Mouse (Mus musculus) cerebellum, postnatal 10 days (tissue): Measurements from ENCODE around the gene Ppm1m.
"Not testable (repeated sequence)": the region's sequence is repeated elsewhere in the genome, so short reads cannot be mapped to it uniquely, and the experiment has no call there.

ENCODE experiments used
- DNase-seq, 2 experiments: peaks; one replicate each; pipeline ENCODE4 v3.0.0; 2021; ENCODE audit warnings: mixed read lengths in 2 of 2

Ppm1m gene

DNA sequence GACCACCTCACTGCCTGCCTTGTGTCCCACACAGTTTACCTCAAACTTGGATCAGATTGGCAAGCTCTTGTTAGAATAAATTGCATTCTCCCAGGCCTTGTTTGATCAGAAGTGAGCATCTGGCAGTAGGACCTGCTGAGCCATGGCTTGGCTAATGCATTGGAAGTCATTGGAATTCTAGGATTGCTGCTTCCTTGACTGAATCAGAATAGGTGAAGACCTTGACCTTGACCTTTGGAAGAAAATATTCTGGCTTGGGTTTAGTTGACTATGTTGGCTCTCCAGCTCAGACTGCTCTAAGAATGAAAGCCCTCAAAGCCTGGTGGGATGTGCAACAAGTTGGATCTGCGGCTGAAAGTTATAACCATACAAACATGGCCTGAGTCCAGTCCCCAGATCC is 8.2 kb downstream of the Ppm1m start:
- no peak for DNase-seq

GRCm38 (mm10) chr9:106183996-106184395 is 15.6 kb downstream of the Ppm1m start:
- DNase-seq = no peak

DNA sequence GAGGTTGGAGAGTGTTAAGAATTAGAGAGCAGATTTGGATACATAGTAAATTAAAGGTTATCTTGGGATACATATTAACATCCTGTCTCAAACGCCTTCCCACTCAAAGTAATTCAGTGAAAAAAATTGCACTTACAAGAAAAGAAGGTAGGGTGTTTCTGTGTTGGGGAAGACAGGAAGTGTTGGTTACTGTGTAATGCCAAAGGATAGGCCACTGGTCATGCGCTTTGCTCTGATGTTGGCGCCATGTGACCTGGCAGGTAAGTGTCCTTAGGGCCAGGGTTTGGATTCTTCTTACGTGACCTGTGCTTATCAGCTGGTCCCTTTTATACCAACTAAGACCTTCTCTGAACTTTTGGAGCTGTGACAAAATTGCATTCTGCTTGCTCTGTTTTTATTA is 17.4 kb downstream of the Ppm1m start:
- DNase-seq = no peak

- DNase-seq = no peak
Measured at GRCm38 (mm10) chr9:106179964-106180363, 19.6 kb downstream of the Ppm1m start.

DNA sequence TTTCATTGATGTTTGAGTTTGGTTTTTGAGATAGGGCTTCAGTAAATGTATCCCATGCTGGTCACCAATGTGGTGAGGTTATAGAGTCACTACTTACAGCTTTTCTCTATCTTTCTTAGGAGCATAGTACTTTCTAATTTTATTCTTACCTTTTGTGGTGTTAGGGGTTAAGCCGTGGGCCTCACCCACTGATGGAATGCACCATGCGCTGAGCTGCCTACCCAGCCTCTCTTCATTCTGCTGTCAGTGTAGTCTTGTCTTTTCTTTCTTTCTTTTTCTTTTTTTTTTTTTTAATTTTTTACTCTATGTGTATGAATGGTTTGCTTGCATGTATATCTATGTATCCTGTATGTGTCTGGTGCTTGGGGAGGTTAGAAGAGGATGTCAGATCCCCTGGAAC is 20.1 kb downstream of the Ppm1m start:
- DNase-seq = no peak

DNA sequence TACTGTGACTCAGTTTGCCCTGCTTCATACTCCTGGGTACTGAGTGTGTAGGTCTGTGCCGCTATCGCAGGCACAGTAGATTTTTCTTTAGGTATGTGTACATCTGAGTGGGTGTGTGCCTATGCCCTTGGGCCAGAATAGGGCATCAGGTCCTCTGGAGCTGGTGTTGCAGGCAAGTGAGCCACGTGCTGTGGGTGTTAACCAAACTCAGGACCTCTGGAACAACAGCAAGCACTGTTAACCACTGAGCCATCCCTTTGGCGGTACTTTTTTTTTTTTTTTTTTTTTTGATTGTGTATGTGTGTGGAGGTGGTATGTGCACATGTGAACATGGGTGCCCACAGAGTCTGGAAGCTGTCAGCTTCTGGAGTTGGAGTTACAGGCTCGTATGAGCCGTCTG is 21.7 kb downstream of the Ppm1m start:
- no peak for DNase-seq

GRCm38 (mm10) chr9:106176769-106177168 is 22.8 kb downstream of the Ppm1m start:
- DNase-seq = no peak

- DNase-seq = no peak
Measured at GRCm38 (mm10) chr9:106175552-106176200, 23.9 kb downstream of the Ppm1m start.

DNA sequence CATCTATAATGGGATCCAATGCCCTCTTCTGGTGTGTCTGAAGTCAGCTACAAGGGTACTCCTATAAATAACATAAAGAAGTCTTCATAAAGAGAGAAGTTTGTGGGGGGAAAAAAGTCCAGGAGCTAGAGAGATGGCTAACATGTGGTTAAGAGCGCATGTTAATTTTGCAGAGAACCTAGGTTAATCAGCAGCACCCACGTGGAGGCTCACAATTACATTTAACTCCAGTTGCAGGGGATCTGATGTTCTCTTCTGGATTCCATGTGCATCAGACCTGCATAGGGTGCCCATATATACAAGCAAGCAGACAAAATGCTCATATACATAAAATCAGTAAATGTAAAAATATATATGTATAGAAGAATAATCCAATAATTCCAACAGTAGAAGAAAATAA is 26.2 kb downstream of the Ppm1m start:
- no peak for DNase-seq

GRCm38 (mm10) chr9:106172527-106172926 is 27.0 kb downstream of the Ppm1m start:
- DNase-seq = no peak

GRCm38 (mm10) chr9:106171346-106172158 is 28.0 kb downstream of the Ppm1m start:
- peak; percentile 91 to 93 for DNase-seq

- DNase-seq = peak; percentile 95 to 97
Measured at GRCm38 (mm10) chr9:106170556-106171345, 28.8 kb downstream of the Ppm1m start, which contains the start of gene Wdr82. Gene Wdr82, plus strand, starts transcription at chr9:106170928.

DNA sequence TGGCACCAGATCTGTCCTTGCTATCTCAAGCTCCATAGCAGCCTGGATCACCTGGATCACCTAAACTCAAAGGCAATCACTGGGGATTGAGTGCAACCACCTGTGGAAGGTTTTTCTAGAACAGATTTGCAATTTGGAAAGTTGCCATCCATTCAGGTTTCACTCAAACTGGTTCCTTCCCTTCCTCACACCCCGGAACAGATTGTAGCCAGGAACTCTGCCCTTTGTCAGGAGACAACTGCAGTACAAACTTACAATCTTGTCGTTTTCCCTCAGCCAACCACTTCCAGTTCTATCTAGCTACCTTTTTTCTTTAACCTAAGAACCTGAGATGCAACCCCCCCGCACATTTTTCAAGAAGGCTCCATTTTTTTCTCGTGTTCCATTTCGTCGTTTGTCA is 29.6 kb downstream of the Ppm1m start:
- peak in 1 of 2 experiments; percentile 60 for DNase-seq

DNA sequence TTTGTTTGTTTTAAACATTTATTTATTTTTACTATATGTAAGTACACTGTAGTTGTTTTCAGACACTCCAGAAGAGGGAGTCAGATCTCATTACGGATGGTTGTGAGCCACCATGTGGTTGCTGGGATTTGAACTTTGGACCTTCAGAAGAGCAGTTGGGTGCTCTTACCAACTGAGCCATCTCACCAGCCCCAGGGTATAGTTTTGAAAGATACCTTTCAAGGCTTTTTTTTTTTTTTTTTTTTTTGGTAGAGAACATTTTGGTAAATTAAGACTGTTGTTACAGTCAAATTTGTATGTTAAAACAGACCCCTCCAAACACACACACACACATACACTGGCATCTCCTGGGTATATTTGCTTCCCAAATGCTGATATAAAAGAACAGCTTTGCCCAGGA is 30.5 kb downstream of the Ppm1m start:
- DNase-seq = not testable (repeated sequence)

DNA sequence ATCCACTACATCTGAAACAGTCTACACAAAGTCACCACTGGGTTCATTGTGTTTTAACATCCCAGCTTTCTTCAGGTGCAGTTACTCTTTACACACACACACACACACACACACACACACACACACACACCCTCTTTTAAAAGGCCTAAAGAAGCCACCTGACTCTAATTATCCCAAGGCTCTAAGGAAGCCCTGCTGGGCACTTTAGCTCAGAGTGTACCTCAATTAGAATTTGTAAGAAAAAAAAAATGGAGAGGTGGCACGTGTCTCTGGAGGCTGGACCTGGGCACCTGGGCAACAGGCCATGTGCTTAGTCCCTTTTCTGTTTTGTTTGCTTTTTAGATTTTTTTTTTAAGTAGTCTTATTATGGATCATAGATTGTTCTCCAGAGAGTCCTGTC is 31.8 kb downstream of the Ppm1m start:
- no peak for DNase-seq

GRCm38 (mm10) chr9:106167241-106167640 is 32.3 kb downstream of the Ppm1m start:
- DNase-seq = no peak

DNA sequence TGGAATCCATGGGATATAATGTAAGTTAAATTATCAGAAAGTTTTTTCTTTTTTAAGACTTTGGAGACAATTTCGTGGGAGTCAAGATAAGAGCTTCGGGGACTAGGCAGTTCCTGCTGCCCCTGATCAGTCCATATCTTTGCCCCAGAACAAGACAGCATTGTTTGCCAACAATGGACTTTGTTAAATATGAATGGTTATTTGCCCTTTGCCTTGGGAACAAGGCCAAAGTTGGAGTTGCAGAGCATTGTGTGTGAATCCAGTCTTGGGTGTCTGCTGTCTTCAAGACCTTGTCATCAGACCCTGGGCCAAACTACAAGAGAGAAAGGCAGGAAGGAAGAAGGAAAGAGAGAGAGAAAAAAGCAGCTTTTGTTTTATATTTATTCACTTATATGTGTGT is 32.8 kb downstream of the Ppm1m start:
- DNase-seq = no peak

DNA sequence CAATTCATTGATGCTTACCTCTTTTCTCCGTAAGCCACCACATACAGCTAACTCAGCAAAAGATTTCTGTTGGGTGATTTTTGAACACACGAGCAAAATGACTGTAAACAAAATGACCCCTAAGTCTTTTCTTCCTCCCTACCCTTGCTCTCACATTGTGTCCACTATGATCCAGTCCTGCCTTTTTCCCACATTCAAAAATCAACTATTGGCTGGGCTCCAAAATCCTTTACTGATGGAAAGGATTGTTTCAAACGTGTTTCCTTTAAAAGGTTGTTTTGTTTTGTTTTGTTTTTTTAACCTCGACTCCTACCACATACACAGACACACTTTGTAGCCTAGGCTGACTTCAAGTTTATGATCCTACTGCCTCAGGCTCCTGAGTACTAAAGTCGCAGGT is 39.1 kb downstream of the Ppm1m start:
- DNase-seq = peak in 1 of 2 experiments; percentile 56

- DNase-seq = peak; percentile 99 to 100
Measured at GRCm38 (mm10) chr9:106159784-106160301, 39.7 kb downstream of the Ppm1m start.

DNA sequence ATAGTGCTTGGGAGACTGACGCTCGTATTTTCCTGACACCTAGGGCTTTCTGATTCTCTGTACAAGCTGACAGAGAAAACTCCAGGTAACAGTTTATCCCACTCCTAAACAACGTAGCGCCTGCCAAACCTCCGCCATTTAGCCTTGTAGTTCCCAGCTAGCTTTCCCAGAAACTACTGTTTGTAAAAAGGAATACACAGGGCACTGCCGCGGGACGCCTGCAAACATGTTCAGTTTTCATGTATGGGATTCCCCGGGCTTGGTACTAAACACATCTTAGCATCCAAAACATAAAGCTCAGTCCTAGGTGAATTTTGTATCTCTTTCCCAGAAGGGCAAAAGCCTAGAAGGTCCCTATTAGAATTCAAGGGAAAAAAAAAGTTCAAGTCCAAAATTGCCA is 40.3 kb downstream of the Ppm1m start:
- no peak for DNase-seq

DNA sequence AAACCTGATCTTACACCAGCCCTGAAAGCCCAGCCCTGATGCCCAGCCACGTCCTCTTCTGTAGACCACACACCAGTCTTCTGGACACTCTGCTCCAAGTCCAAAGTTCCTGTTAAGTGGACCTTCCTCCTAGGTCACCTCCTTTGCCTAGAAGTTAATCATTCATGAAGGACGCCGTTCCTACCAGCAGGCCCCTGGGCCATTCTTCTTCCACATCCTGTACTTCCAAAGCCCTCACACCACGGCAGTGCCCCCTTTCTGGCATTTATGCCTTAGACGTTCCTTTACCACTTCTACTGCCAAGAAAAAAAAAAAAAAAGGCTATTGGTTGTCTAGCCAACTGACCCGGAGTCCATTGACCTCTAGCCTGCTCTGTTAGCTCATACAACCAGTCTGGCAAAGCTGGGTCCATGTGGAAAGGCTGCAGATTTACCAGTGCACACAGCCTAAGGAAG is 41.5 kb downstream of the Ppm1m start, which contains the start of gene Glyctk:
Glyctk (minus strand) TSS at position 102 of the 455 bp plus-strand sequence.
- DNase-seq = no peak

GRCm38 (mm10) chr9:106157623-106157925 is 42.0 kb downstream of the Ppm1m start:
- no peak for DNase-seq

DNA sequence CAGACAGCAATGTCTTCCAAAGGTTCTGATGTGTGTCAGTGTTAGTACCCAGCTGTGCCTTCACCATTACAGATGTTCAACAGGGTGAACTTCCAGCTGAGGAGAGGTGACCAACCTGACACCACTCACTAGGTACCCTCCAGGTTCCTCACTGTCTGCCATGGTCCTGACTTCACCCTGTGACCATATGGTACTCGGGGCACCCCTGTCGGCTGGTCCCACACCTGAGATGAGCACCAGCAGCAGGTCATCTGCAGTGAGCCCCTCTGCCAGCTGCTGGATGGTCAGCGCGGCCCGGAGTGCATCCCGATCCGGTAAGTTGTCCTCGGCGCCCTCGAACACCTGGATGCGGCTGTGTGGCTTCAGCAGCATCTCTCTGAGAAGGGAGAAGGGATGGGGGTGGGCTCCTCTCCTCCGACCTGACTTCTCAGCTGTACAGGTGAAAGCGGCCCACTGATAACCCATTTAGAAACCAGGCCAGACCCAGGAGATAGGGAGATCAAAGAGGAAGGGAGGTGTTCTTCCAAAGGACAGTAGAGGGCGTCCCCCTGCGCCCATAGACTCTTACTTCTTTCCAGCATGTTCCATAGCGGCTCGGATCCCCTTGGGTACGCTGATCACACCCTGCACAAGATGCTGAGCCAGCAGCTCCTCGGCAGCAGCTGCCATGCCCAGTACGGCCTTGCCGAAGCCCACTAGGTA is 42.5 kb downstream of the Ppm1m start:
- no peak for DNase-seq
